Mouse (Mus musculus) CH12.LX (cell line): ENCODE measurements around the gene Mov10l1.

Experiments used
- CHD2 ChIP-seq: IDR thresholded peaks from 2 replicates; pipeline ENCODE4 v1.6.1; 2011; ENCODE audit warnings: low read length, improper control_type of control experiment
- CTCF ChIP-seq, 2 experiments: IDR thresholded peaks in 1 of 2; conservative IDR thresholded peaks in 1 of 2; 2 replicates each; pipeline ENCODE4 v1.5.1; 2011 to 2012; ENCODE audit warnings: low read depth in 2 of 2, low read length in 2 of 2, improper control_type of control experiment in 1 of 2, inconsistent platforms in 1 of 2, mild to moderate bottlenecking in 1 of 2, moderate library complexity in 1 of 2
- ELF1 ChIP-seq: IDR thresholded peaks from 2 replicates; pipeline ENCODE4 v1.6.1; 2014; ENCODE audit warnings: low read depth, mild to moderate bottlenecking, inconsistent platforms, low read length, improper control_type of control experiment
- PAX5 ChIP-seq: IDR thresholded peaks from 2 replicates; pipeline ENCODE4 v1.6.1; 2012; ENCODE audit warnings: low read length, inconsistent platforms, mixed read lengths
- POLR2AphosphoS2 ChIP-seq: IDR thresholded peaks from 2 replicates; pipeline ENCODE4 v1.6.1; 2011; ENCODE audit warnings: low read depth, low read length, improper control_type of control experiment
- TCF12 ChIP-seq: IDR thresholded peaks from 2 replicates; pipeline ENCODE4 v1.6.1; 2014; ENCODE audit warnings: low read depth, mild to moderate bottlenecking, inconsistent platforms, low read length, improper control_type of control experiment
- UBTF ChIP-seq: IDR thresholded peaks from 2 replicates; pipeline ENCODE4 v1.6.1; 2012; ENCODE audit warnings: low read depth, mild to moderate bottlenecking, inconsistent platforms, low read length, improper control_type of control experiment, moderate library complexity

DNA sequence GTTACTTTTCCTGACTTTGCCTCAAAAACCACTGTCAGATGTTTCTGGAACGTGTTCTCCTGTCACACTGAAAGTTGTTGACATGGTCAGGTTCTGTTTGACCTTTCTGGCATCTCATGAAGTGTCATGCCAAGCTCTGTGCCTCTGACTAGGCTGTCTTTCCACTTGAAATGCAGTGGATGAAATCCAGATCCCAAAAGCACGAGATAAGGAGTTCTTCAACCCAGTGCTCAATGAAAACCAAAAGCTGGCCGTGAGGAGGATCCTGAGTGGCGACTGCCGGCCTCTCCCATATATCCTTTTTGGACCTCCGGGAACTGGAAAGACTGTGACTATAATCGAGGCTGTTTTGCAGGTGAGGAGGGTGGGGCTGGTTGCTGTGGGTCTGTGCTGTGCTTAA is 37.4 kb downstream of the Mov10l1 start:
- TF ChIP-seq CTCF (conservative IDR thresholded peaks at IDR 0.05 in 1 of 2, IDR thresholded peaks at IDR 0.05 in 1 of 2; ENCODE audit: low read depth in 2 of 2, low read length in 2 of 2): no peak
- TF ChIP-seq POLR2AphosphoS2: no peak
- no peak for TF ChIP-seq CHD2
- no peak for TF ChIP-seq PAX5
- no peak for TF ChIP-seq TCF12
- no peak for TF ChIP-seq ELF1
- no peak for TF ChIP-seq UBTF
